In the genomic region with DNA sequence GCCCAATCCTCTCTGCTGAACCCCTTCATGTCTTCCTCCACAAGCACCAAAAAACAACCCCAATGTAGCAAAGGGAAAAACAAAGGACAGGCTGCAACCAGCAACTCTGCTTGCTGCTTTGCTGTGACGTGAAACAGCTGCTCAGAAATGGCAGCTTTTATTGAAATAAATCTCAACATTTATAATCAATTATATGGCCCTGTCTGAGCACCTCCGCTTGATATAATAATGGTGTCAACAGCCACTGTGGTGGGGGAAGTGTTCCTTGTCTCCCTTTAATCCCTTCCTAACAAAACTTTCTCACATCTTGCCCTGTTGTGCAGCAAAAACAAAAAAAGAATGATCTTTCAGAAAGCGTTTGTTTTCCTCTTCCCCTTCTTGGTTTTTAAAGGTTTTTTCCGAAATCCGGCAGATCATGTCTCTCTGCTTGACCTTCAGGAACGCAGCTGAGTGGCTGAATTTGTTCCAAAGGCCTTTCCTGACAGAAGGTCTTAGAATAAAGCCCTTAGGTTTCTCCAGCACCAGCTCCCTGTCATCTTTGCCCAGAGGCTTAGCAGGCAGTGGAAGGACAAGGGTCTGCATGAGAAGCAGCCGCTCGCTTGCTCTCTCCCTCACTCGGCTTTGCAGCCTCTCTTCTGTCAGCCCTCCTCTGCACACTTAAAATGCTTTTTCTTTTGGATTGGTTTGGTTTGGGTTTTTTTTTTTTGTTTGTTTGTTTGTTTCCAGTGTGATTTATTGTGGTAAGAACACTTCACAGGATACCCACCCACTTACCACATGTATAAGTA, we compare ENCODE assay signal across 19 mouse cellular contexts.
A peak's percentile ranks its signal among the peaks of the same experiment; 100 is the strongest.
DNase-seq lines count a peak whose midpoint lies in the region; ATAC-seq and TF ChIP-seq lines count a peak whose summit lies in the region.
"Had no signal": no experiment of that assay in that cellular context is flagged by ENCODE, and none has a peak within 500 bp of the region (broad histone marks: within the 10 kb centered on the region; RNA-seq: fewer than 3 reads in every experiment).

No protein-coding gene starts in this region.

- ATAC-seq in kidney, embryonic 14.5 days (ENCODE audit: low FRiP score, low TSS enrichment) = peak; percentile 64; the same call in 1 of the 2 replicates
- ATAC-seq in lung, embryonic 14.5 days (ENCODE audit: insufficient read depth) = no peak
- no peak for ATAC-seq in midbrain, postnatal 0 days (ENCODE audit: low FRiP score)
- ATAC-seq: intestine, embryonic 15.5 days had no signal

- TF ChIP-seq CTCF in lung, embryonic 14.5 days (IDR thresholded peaks at IDR 0.05; ENCODE audit: low read depth) = no peak
- no peak for TF ChIP-seq CTCF in midbrain, postnatal 0 days (IDR thresholded peaks at IDR 0.05)

- H3K27ac ChIP-seq in kidney, embryonic 14.5 days (ENCODE audit: low read depth, low read length) = no peak overlapping the region
- H3K27ac ChIP-seq in lung, embryonic 14.5 days (ENCODE audit: low read depth) = no peak overlapping the region
- H3K27ac ChIP-seq in midbrain, postnatal 0 days (ENCODE audit: low read depth, low read length) = no peak overlapping the region
- H3K27ac ChIP-seq: forebrain, embryonic 12.5 days; hindbrain, embryonic 14.5 days; intestine, embryonic 15.5 days; left cerebral cortex, adult 2 months; liver, embryonic 13.5 days had no signal

- DNase-seq in cerebellum, postnatal 10 days = peak; percentile 16 to 22
- no peak for DNase-seq in cerebellum, postnatal 36 days
- no peak for DNase-seq in kidney, postnatal 36 days
- peak; percentile 19 for DNase-seq in lung, embryonic 14.5 days
- no peak for DNase-seq in lung, postnatal 14 days
- DNase-seq in midbrain, postnatal 0 days (ENCODE audit: low spot score) = peak; percentile 12
- DNase-seq: B cell, adult 2 months; cerebellum, adult 8-10 months; liver, embryonic 13.5 days; lung, adult 2 months; lung, postnatal 36 days; right cerebral cortex, postnatal 25 days; spleen, adult 18-20 months had no signal

- H3K4me2 ChIP-seq in kidney, embryonic 14.5 days (replicated peaks; ENCODE audit: low read depth, low read length) = no peak overlapping the region
- no peak overlapping the region for H3K4me2 ChIP-seq in lung, embryonic 14.5 days
- no peak overlapping the region for H3K4me2 ChIP-seq in midbrain, postnatal 0 days (ENCODE audit: low read depth, low read length, poor library complexity, severe bottlenecking)
- H3K4me2 ChIP-seq: forebrain, embryonic 12.5 days; hindbrain, embryonic 14.5 days; intestine, embryonic 15.5 days; liver, embryonic 13.5 days had no signal

- no peaks in the 10 kb centered on the region for H3K36me3 ChIP-seq in kidney, embryonic 14.5 days (ENCODE audit: control insufficient read depth, insufficient read depth, low read length)
- H3K36me3 ChIP-seq in lung, embryonic 14.5 days (ENCODE audit: insufficient read depth) = no peaks in the 10 kb centered on the region
- H3K36me3 ChIP-seq in midbrain, postnatal 0 days (ENCODE audit: insufficient read depth, low read length) = no peaks in the 10 kb centered on the region
- H3K36me3 ChIP-seq: forebrain, embryonic 12.5 days; intestine, embryonic 15.5 days; liver, embryonic 13.5 days had no signal

- no peak overlapping the region for H3K4me3 ChIP-seq in kidney, embryonic 14.5 days (ENCODE audit: low read length)
- no peak overlapping the region for H3K4me3 ChIP-seq in lung, embryonic 14.5 days (ENCODE audit: low read depth, low read length)
- H3K4me3 ChIP-seq in midbrain, postnatal 0 days (ENCODE audit: low read depth, low read length) = no peak overlapping the region
- H3K4me3 ChIP-seq: forebrain, embryonic 12.5 days; intestine, embryonic 15.5 days; left cerebral cortex, adult 2 months; liver, embryonic 13.5 days; megakaryocyte, embryonic 14.5 days had no signal

- no peaks in the 10 kb centered on the region for H3K9me3 ChIP-seq in kidney, embryonic 14.5 days (ENCODE audit: control insufficient read depth, low read length)
- H3K9me3 ChIP-seq in lung, embryonic 14.5 days (ENCODE audit: low read depth, low read length) = no peaks in the 10 kb centered on the region
- H3K9me3 ChIP-seq in midbrain, postnatal 0 days (ENCODE audit: low read length) = no peaks in the 10 kb centered on the region
- H3K9me3 ChIP-seq: forebrain, embryonic 12.5 days; intestine, embryonic 15.5 days; liver, embryonic 13.5 days had no signal

- no peaks in the 10 kb centered on the region for H3K4me1 ChIP-seq in kidney, embryonic 14.5 days (ENCODE audit: control insufficient read depth, insufficient read depth, low read length)
- H3K4me1 ChIP-seq in lung, embryonic 14.5 days (ENCODE audit: insufficient read depth) = no peaks in the 10 kb centered on the region
- H3K4me1 ChIP-seq in midbrain, postnatal 0 days (ENCODE audit: insufficient read depth, low read length) = no peaks in the 10 kb centered on the region
- H3K4me1 ChIP-seq: intestine, embryonic 15.5 days; liver, embryonic 13.5 days; megakaryocyte, embryonic 14.5 days had no signal

- 47% methylated on average over 9 of the region's 9 CpGs for WGBS in kidney, embryonic 14.5 days
- 37% methylated on average over 9 of the region's 9 CpGs for WGBS in lung, embryonic 14.5 days
- 29% methylated on average over 9 of the region's 9 CpGs for WGBS in midbrain, postnatal 0 days

- H3K9ac ChIP-seq in kidney, embryonic 14.5 days (ENCODE audit: low read depth, low read length) = no peak overlapping the region
- no peak overlapping the region for H3K9ac ChIP-seq in lung, embryonic 14.5 days
- no peak overlapping the region for H3K9ac ChIP-seq in midbrain, postnatal 0 days (replicated peaks; ENCODE audit: low read length, poor library complexity, severe bottlenecking)
- H3K9ac ChIP-seq: forebrain, embryonic 12.5 days; hindbrain, embryonic 14.5 days; intestine, embryonic 15.5 days; liver, embryonic 13.5 days had no signal

- H3K27me3 ChIP-seq in kidney, embryonic 14.5 days (ENCODE audit: control insufficient read depth, insufficient read depth, low read length) = no peaks in the 10 kb centered on the region
- H3K27me3 ChIP-seq in lung, embryonic 14.5 days (ENCODE audit: insufficient read depth, low read length) = no peaks in the 10 kb centered on the region
- no peaks in the 10 kb centered on the region for H3K27me3 ChIP-seq in midbrain, postnatal 0 days (ENCODE audit: insufficient read depth, low read length)
- H3K27me3 ChIP-seq: forebrain, embryonic 12.5 days; intestine, embryonic 15.5 days; liver, embryonic 13.5 days; megakaryocyte, embryonic 14.5 days had no signal

Comparison
In these comparisons a context has a peak if more than half of its experiments do, and no peak if none do; other contexts are left out.
1. DNase-seq: peak in cerebellum, postnatal 10 days (2 of 2), lung, embryonic 14.5 days (single experiment) and midbrain, postnatal 0 days (single experiment); none in cerebellum, postnatal 36 days (0 of 2), kidney, postnatal 36 days (0 of 2) and lung, postnatal 14 days (single experiment).